Mouse (Mus musculus): Measurements from ENCODE around the gene Tcp11l2.

DNA sequence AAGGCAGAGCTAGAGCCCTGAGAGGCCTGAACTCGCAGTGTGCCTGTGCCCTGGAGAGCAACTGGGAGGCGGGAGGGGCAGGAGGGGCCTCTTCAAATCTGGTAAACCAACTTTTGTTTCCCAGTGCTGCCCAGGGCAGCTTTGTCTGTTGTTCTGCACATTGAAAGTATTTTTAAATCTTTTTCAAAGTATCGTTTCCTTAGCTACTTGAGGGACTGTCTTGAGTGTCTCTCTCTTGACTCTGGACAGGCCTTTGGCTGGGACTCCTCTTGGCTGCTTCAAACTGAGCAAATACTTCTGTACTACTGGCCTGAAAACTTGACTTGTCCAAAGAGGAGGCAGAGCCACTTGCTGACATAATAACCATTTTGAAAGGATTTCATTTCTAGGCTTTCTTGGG is 34.4 kb downstream of the Tcp11l2 start:
- no peak for TF ChIP-seq CTCF (IDR thresholded peaks at IDR 0.05 in 2 of 3, conservative IDR thresholded peaks at IDR 0.05 in 1 of 3; ENCODE audit: control insufficient read depth in 1 of 3, insufficient read depth in 1 of 3, low read depth in 2 of 3, low read length in 3 of 3, poor library complexity in 1 of 3, severe bottlenecking in 1 of 3)
- no peak for TF ChIP-seq ZKSCAN1 (IDR thresholded peaks at IDR 0.05; ENCODE audit: low read depth, low read length)
- TF ChIP-seq EP300 (IDR thresholded peaks at IDR 0.05; ENCODE audit: low read depth in 1 of 2, low read length in 2 of 2): no peak
- TF ChIP-seq E2F4 (IDR thresholded peaks at IDR 0.05; ENCODE audit: borderline replicate concordance, low read depth, low read length): no peak
- TF ChIP-seq MXI1 (IDR thresholded peaks at IDR 0.05; ENCODE audit: low read depth, low read length): no peak
- no peak for TF ChIP-seq POLR2A (IDR thresholded peaks at IDR 0.05; ENCODE audit: control insufficient read depth in 1 of 2, insufficient read depth in 1 of 2, low read depth in 1 of 2, low read length in 2 of 2, poor library complexity in 1 of 2)

Data from MEL (cell line).